Mouse (Mus musculus) kidney, adult 11 months (tissue): ENCODE results near the gene Wipi1.

ENCODE experiments used
- DNase-seq: peaks from one replicate; pipeline ENCODE4 v3.0.0; 2022

The Wipi1 gene

DNA sequence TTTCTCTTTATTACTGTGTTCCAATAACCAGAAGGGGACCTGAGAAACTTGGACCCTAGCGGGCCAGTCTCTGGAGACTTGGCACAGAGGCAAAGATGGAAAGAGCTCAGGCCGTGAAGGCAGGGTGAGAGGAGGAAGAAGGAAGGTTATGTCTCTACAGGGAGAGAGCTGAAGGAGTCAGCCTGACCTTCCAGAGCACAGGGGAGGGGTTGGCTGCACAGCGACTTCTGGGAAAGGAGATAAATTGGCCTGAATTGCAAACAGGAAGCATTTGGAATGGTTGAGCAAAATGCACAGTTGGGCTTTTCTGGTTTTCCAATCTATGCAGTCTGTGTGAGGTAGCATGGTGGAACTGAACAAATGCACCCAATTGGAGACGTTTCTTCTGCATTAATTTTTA is 5.0 kb upstream of the Wipi1 start:
- no peak for DNase-seq

GRCm38 (mm10) chr11:109616352-109616751 is 4.6 kb upstream of the Wipi1 start:
- DNase-seq, result no peak

GRCm38 (mm10) chr11:109615286-109615685 is 3.5 kb upstream of the Wipi1 start:
- DNase-seq, result no peak

DNA sequence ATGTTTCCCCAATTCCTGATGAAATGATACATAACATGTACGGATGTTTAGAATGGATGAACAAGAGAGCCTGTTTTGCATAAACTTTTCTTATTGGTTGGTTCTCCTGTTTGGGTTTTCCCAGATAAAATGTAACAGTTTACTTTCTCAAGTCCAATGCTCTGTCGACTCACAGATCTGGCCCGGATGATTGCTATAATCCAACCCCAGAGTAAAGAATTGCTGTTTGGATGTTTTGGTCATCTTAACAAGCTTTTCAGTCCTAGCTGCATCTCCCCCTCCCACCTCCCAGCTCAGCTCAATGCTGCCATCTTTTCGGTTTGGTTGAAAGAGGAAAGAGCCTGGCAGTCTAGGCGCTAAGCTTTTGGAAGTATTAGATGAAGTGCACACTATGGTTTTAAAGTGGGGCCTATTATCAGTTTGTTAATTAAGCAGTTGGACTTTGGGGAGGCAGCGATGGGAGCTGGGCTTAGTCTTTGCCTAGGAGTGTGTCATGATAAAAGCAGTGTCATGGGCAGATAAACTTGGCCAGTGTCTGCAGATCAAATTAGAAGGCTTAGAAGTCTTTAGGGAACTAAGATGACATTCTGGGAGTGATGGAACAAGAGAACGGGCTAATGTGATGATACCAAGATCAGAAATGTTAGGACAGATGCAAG is 1.2 kb upstream of the Wipi1 start:
- DNase-seq, result no peak

DNA sequence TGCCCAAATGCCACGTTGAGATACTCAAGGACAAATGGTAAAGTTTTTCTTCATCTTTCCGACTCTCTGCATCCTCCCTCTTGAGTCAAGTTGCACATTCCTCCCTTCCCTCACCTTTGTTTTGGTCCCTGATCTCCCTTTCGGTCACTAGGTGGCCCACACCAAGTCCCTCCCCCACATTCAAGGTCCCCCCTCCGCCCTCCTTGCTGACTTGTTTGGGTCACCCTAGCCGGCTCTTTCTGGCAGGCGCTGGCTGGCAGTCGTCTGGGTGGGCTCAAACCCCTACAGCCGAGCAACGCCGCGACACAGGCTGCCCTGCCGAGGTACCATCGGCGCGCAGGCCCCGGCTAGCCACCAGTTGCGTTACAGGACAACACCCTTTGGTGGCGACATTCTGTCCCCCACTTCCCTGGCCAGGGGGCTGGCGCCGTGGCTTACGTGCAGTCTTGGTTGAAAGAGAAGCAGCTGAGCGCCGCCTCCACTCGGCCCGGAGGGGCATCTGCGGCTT is 918 bp downstream of the Wipi1 start:
- DNase-seq, result no peak

- peak; percentile 53 for DNase-seq
These were observed 1.5 kb downstream of the Wipi1 start for GRCm38 (mm10) chr11:109610046-109610794.

DNA sequence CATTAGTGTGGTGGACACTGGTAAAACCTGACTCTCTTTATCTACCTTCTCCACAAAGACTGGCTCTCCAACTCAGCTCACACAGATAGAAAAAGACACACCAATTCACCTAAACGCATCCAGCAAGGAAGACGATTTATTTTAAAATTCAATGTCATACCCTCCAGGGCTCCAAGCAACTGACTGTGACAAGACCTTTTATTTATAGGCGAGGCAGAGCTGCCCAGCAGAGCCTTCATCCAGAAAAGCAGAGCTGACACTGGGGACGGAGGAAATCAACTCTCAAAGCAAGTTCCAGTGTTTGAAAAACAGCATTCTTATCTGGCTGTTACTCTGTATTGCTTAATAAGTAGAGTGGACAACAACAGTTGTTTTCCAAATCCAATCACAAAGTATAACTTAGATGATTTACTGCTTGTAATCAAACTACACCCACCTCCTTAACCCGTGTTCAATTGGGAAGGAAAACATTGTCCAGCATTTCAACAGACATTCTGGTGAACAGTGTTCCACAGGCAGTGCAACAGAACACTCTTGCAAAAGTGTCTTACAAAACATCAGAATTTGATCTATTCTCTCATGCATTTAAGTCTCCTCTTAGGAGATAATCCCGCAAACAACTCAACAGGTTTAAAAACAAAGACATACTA is 2.7 kb downstream of the Wipi1 start:
- DNase-seq, result no peak

DNA sequence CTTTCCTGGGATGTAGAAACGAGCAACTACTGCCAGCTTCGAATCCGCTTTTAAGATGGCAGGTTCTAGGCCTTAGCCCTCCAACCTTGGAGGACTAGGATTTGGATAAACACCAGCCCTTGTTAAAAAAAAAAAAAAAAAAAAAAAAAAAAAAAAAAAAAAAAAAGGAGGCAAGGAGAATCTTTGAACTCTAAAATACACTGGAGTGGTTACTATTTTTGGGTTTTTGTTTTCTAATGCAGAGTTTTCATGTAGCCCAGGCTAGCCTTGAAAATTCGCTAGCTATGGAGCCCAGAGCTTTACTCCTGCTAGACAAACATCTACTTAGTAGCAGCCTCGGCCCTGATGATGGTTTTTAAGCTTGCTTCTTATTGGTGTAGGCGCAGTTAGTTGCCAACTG is 4.2 kb downstream of the Wipi1 start:
- no peak for DNase-seq

GRCm38 (mm10) chr11:109598778-109599570 is 12.8 kb downstream of the Wipi1 start:
- no peak for DNase-seq

- DNase-seq, result peak; percentile 37
These were observed 17.0 kb downstream of the Wipi1 start for GRCm38 (mm10) chr11:109594761-109595160.

- DNase-seq, result no peak
These were observed 18.4 kb downstream of the Wipi1 start for GRCm38 (mm10) chr11:109593200-109593981.

- no peak for DNase-seq
These were observed 20.3 kb downstream of the Wipi1 start for GRCm38 (mm10) chr11:109591511-109591910.

DNA sequence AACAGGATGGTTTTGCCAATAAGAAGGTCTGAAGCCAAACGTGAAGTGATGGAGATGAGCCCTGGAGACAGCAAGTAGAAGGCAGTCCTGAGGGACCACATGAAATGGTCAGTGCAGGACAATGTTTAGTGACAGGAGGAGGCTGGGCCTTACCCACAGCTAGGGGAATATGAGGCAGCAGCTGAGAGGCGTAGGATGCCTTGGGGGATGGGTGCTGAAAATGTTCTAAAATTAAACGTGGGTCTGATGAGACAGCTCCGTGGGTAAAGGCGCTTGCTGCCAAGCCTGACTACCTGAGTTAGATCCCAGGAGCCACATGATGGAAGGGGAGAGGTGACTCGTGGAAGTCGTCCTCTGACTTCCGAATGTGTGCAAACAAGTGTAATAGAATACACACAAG is 21.8 kb downstream of the Wipi1 start:
- no peak for DNase-seq

DNA sequence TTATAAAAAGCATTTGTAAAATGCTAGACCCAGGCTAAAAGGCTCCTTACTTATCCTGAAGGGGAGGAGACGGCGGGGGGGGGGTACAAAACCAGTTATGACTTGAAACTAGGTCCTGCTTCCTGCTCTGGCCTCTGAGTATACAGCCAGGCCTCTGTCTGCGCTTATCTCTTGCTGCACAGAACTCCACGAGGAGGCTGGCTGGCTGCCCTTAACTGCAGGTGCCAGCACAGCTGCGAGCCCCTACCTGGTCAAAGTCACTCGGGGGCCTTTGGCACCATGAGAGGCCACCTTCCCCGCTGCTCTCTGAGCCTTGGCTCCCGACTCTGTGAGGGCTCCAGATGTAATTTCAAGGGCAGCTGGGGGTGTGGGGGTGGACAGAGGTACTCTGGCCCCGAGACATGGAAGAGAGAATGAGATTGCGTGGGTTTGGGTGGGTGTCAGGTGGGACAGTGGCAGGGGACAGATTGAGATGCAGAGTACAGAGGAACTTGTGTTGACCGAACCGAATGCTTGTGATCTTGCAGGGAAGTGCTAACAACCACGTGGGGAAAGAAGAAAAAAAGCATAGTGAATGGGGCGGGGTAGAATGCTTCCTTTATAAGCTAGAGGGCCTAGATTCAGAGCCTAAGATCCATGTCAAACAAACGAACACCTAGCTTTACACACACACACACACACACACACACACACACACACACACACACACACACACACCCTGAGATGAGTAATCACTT is 24.0 kb downstream of the Wipi1 start:
- DNase-seq, result no peak

DNA sequence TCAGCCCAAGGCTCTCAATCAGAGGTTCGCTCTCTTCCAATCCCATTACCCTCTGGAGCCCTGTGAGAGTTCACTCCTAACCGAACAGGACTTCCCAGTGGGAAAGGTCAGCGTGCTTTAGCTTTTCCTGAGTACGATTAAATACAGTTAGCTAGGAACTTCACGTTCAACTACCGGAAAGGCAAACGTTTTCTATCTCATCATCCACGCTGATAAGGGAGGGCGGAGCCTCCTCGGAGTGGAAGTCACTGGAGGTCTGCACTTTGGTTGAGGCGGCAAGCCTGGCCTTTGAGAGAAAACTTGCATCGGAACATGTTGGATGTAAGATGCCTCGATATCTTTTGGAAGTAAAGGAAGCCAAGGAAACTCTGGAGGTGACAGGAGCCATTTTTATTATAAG is 24.7 kb downstream of the Wipi1 start:
- DNase-seq, result no peak

GRCm38 (mm10) chr11:109586424-109586823 is 25.3 kb downstream of the Wipi1 start:
- DNase-seq, result no peak

- peak; percentile 52 for DNase-seq
These were observed 26.7 kb downstream of the Wipi1 start for GRCm38 (mm10) chr11:109584843-109585713.

DNA sequence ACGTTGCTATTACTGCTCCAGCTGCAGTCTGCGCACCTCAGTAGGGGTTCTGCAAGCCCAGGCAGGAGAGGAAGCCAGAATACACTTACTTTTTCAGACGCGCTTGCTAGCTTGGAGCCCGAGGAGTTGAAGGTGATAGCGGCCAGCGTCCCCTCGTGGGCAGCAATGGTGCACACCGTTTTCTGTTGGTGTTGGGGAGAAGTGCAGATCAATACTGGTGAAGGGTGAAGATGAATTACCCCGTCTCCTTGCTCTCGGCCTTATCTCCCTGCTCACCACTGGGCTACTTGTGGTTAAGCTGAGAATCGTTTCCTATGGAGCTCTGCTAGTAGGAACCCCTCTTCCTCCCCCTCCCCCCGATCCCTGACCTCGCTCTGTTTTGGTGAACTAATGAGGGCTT is 27.8 kb downstream of the Wipi1 start:
- DNase-seq, result no peak

DNA sequence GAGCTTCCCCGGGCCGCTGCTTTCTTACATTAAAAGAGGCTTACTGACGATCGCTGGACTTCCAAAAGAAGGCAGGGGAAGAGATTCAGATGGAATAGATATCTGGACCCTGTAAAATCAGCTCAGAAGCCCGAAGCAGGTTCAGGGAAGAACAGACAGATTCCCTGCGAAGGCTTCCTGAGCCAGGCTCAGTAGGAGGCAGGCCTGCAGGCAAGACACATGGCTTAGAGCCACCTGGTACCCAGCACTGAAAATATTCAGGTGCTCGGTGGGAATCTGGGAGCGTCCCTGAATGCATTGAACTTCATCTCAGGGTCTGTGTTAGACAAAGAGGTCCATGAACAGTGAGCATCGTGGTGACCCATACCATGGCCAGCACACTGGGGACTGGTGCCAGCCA is 31.8 kb downstream of the Wipi1 start:
- DNase-seq, result no peak

DNA sequence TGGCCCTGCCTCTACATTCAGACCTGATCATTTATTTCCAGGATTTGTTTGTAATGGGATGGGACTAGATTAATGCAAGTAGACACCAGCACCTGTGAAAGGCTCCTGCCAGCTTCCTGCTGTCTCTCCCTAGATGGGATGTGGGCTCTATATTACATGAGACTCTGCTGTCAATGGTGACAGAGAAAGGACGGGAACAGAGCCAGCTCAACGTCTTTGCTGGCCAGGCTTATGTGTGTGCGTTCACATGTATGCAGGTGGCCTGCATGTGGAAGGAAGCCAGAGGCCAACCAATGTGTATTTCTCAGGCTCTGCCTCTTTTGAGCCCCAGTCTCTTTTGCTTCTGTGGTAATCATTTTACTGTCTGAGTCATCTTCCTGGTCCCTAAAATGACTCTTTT is 33.2 kb downstream of the Wipi1 start:
- no peak for DNase-seq

GRCm38 (mm10) chr11:109575832-109576231 is 35.9 kb downstream of the Wipi1 start:
- DNase-seq, result no peak
